Mouse (Mus musculus): Measurements from ENCODE around the gene Dusp28.

- TF ChIP-seq POLR2A (IDR thresholded peaks at IDR 0.05; ENCODE audit: low read depth, low read length) = no peak
- no peak for TF ChIP-seq CTCF (IDR thresholded peaks at IDR 0.05; ENCODE audit: extremely low read depth, insufficient read depth, insufficient read length, insufficient replicate concordance)
Measured at GRCm38 (mm10) chr1:92863268-92863667, 43.5 kb upstream of the Dusp28 start.
